Mouse (Mus musculus) large intestine, adult 2 months (tissue): ENCODE results near the gene Twnk. TPM values are rescaled to one million over a fixed set of nuclear protein-coding genes. Genes with fewer than 3 reads are reported as not detected.

Source experiments
- DNase-seq: peaks from one replicate; pipeline ENCODE4 v3.0.0-alpha.2; 2012; ENCODE audit warnings: low read depth, low spot score
- WGBS: fragments of 180-500 bp; shearing (Covaris S2); methylation state at CpG from one replicate; pipeline ENCODE4 v1.1.7; 2018; 5-methylcytosine and 5-hydroxymethylcytosine counted together
- polyA plus RNA-seq: library from polyadenylated mRNA; depleted of rRNA; stranded (reverse); fragments of >200 nt; gene quantifications from 2 replicates; pipeline ENCODE4 v1.2.3, GENCODE M21; 2012

The Twnk gene
- polyA plus RNA-seq, 1 experiment: 10.2 TPM

GRCm38 (mm10) chr19:44997786-44998185, 7.7 kb upstream of the Twnk start:
- DNase-seq: no peak
- 79% methylated on average over 11 of the region's 11 CpGs for WGBS

GRCm38 (mm10) chr19:44999647-45000046, 5.8 kb upstream of the Twnk start:
- WGBS: 84% methylated on average over 8 of the region's 8 CpGs

GRCm38 (mm10) chr19:45002301-45002700, 3.2 kb upstream of the Twnk start:
- whole genome bisulfite sequencing: 62% methylated on average over 3 of the region's 3 CpGs
- DNase-seq: no peak

More at GRCm38 (mm10) chr19:44999647-45000046, 5.8 kb upstream of the Twnk start:
- no peak for DNase-seq

DNA sequence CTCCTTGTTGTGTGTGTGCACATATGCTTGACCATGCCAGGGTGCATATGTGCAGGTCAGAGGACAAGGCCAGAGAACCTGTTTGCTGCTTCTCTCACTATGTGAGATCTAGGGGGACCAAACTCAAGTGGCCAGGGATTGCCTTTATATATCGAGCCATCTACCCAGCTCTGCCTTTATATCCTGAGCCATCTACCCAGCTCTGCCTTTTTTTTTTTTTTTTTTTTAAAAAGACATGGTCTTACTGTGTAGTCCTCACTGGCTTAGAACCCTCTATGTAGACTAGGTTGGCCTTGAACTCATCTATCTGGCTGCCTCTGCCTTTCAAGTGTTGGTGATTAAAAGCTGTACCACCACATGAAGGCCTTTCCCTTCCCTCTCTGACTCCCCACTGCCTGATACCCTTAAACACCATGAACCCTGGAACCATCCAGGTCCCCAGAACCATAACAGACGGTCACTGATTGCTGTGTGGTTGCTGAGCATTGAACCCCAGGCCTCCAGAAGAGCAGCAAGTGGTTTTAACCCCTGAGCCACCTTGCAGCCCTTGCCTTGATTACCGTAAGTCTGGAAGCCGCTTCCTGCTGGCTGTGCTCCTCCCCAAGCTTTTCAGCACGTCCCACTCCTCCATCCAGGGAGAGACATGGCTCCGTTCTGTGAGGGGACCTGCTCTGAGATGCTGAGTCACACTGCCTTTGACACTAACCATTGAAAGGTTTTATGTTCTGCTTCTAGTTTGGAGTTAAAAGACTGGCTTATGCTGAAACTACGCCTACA, 1.5 kb upstream of the Twnk start:
- 87% methylated on average over 7 of the region's 7 CpGs for WGBS
- no peak for DNase-seq

GRCm38 (mm10) chr19:45005957-45006712, 672 bp downstream of the Twnk start, which contains the start of gene Mrpl43:
Gene Mrpl43 (minus strand): TSS chr19:45006442.
- no peak for DNase-seq
- WGBS: under 1% methylated on average over 82 of the region's 82 CpGs

DNA sequence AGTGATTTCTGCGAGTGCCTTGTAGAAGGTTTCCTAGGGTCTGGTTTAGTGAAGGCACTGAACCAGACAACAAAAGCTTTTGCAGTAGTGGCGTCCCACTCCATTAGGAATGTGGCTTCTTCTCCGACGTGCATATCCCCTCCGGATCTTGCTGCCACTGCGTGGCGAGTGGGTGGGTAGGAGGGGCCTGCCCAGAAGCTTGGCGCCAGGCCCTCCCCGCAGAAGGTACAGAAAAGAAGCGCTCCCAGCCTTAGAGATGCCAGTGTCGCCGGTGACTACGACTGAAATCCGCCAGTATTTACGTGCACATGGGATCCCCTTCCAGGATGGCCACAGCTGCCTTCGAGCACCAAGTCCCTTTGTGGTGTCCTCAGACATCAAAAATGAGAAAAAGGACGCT, 1.6 kb downstream of the Twnk start:
- no peak for DNase-seq
- WGBS: 12% methylated on average over 17 of the region's 17 CpGs

DNA sequence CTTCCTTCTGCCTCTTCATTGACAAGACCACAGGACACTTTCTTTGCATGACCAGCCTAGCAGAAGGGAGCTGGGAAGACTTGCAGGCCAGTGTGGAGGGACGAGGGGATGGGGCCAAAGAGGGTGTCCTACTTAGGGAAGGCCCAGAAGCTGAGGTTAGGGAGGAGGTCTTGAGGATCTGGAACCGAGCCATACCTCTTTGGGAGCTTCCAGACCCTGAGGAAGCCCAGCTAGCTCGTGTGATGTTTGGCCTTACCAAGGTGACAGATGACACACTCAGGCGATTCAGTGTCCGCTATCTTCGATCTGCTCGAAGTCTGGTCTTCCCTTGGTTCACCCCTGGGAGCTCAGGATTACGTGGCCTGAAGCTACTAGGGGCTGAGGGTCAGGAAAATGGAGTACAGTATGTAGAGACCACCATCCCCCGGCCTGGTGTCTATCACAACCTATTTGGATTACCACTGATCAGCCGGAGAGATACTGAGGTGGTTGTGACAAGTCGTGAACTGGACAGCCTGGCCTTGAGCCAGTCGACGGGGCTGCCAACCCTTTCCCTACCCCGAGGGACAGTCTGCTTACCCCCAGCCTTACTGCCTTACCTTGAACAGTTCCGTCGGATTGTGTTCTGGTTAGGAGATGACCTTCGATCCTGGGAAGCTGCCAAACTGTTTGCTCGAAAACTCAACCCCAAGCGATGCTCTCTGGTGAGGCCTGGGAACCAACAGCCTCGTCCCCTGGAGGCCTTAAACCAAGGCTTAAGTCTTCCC, 2.1 kb downstream of the Twnk start:
- 48% methylated on average over 20 of the region's 20 CpGs for WGBS
- DNase-seq: no peak

GRCm38 (mm10) chr19:45010646-45011045, 5.2 kb downstream of the Twnk start:
- DNase-seq: no peak
- WGBS: 80% methylated on average over 4 of the region's 4 CpGs

GRCm38 (mm10) chr19:45012219-45012618, 6.8 kb downstream of the Twnk start:
- WGBS: 87% methylated on average over 8 of the region's 8 CpGs

GRCm38 (mm10) chr19:45012636-45013035, 7.2 kb downstream of the Twnk start:
- WGBS: 26% methylated on average over 6 of the region's 6 CpGs
- DNase-seq: no peak

More at GRCm38 (mm10) chr19:45012219-45012618, 6.8 kb downstream of the Twnk start:
- no peak for DNase-seq

DNA sequence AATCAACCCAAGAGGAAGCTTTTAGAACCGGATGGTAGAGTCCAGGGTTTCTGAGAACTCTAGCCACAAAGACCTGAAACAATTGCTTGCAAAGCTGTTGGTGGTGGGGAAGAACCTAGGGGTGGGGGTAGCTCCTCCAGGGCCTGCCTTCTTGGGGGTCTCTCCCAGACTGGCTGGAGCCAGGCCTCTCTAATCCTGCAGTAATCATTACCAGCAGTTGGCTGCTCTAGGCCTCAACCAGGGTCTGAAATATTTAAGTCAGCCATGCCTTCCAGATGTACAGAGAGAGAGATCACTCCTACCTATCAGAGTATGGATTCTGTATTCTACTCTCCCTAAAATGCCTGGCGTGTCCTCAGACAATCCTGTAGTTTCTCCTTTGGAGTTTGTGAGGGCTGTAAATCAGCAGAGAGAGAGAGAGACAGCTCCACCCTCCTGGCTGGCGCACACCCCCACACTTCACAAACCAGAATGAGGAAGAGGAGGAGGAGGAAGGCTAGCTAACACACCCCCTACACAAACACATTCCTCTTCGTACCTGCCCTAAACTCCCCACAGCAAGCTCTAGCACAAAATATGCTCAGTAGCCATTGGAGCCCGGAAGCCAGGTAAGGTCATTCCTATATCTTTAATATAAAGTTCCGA, 8.2 kb downstream of the Twnk start:
- DNase-seq: no peak
- WGBS: 32% methylated on average over 6 of the region's 6 CpGs

- peak; percentile 78 for DNase-seq
- WGBS: 9% methylated on average over 10 of the region's 10 CpGs
These were observed 9.0 kb downstream of the Twnk start, which contains the start of gene Lzts2 for GRCm38 (mm10) chr19:45014335-45014971. Gene Lzts2 (plus strand): TSS chr19:45014414.

- under 1% methylated on average over 25 of the region's 25 CpGs for WGBS
These were observed 9.5 kb downstream of the Twnk start for GRCm38 (mm10) chr19:45014981-45015402.

DNA sequence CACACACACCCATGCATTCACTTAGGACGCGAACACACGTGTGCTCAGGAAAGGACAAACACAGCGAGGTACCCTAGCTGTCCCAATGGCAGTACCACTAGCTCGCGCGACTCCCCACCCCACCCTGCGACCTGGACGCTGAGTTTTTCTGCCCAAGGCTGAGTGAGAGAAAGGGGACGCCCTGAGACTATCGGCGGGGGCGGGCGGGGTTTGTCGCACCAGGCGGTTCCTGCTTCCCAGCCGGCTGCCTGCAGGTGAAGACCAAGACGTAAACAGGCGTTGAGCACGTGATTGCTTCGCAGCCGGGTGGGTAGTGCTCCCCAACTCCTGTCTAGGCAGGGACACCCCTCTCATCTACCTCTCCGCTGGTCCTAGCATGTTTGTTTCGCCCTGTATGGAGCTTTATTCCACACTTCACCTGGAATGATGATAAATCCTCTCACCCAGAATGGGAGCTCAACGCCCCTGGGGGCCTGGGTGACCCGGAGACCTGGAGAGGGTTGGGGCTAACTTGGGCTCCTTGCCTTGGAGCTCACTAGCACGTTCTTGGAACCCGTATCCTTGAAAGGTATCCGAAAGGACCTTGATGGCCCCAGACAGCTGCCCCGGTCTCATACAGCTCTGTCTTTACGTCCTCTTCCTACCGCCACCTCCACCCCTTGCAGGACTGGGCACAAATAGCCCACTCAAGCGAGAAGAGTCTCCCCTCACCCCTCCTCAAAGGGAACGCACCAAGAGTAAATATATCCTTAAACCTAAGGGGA, 10.2 kb downstream of the Twnk start:
- no peak for DNase-seq
- WGBS: under 1% methylated on average over 34 of the region's 34 CpGs

More at GRCm38 (mm10) chr19:45014981-45015402, 9.5 kb downstream of the Twnk start:
- no peak for DNase-seq

DNA sequence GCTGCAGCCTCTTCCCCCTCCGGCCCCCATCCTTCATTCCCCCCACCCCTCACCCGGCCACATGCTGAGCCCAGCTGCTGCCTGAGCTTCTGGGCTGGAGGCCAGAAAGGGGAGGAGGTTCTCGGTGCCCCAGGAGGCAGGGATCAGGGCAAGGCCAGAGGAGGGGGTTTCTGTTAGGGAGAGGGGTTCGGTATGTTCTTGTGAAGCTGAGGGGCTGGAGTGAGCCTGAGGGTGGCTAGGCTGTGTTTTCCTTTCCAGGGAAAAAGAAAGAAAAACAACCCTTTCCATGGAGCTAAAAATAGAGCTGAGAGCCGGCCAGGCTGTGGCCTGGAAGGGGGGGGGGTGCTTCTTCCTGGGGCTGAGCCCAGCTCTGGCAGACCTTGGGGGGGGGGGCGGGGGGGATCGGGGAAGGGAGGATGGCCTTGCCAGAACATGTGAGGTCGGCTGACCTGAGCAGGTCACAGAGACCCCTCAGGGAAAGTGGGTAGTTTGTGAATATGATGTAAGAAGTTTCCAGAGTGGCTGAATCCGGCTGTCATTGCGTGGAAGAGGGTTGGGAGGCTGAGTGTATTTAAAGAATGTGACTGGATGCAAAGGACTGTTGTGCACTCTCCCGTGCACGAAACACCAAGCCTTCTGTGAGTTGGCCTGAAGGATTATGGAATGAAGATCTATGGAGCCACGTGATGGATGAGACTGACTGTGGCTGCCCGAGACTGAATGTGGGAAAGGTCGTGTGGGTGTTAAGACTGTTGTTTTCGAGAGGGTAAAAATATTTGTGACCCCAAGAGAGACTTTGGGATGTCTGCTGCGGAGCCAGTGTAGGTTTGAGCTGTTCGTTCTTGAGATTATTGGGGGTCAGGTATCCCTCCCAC, 11.1 kb downstream of the Twnk start:
- no peak for DNase-seq
- under 1% methylated on average over 18 of the region's 18 CpGs for WGBS

DNA sequence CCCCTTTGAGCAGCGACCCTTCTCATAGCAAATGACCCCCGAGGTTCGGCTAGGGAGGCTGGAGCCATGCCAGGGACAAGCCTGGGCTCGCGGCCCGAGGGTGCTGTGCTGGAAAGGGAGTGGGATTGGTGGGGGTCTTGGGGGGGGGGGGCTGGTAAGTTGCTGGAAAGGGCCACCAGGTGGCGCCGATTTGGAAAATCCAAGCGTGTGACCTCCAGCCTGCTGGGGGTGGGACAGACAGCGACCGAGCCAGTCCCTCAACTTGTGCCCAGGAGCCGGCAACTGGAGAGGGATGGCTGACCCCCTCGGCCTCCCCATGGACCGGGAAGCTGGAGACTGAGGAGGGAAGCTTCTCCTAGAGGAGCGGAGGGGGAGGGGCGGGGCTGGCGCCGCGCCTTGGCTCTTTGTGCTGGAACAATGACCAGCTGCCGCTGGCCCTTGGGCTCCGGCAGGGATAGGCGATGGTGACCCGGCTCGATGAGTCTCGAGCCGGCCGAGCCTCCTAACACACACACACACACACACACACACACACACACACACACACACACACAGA, 11.8 kb downstream of the Twnk start:
- DNase-seq: no peak
- under 1% methylated on average over 27 of the region's 27 CpGs for WGBS

GRCm38 (mm10) chr19:45017909-45018308, 12.4 kb downstream of the Twnk start:
- DNase-seq: no peak
- 2% methylated on average over 45 of the region's 48 CpGs for WGBS
